Mouse (Mus musculus) large intestine, adult 2 months (tissue): Measurements from ENCODE around the gene Dpp4. TPM values are rescaled to one million over a fixed set of nuclear protein-coding genes. Genes with fewer than 3 reads are reported as not detected.

Source experiments
- DNase-seq: peaks from one replicate; pipeline ENCODE4 v3.0.0-alpha.2; 2012; ENCODE audit warnings: low read depth, low spot score
- WGBS: fragments of 180-500 bp; shearing (Covaris S2); methylation state at CpG from one replicate; pipeline ENCODE4 v1.1.7; 2018; 5-methylcytosine and 5-hydroxymethylcytosine counted together
- polyA plus RNA-seq: library from polyadenylated mRNA; depleted of rRNA; stranded (reverse); fragments of >200 nt; gene quantifications from 2 replicates; pipeline ENCODE4 v1.2.3, GENCODE M21; 2012

Dpp4 gene
- polyA plus RNA-seq, 1 experiment = 77.3 TPM

DNA sequence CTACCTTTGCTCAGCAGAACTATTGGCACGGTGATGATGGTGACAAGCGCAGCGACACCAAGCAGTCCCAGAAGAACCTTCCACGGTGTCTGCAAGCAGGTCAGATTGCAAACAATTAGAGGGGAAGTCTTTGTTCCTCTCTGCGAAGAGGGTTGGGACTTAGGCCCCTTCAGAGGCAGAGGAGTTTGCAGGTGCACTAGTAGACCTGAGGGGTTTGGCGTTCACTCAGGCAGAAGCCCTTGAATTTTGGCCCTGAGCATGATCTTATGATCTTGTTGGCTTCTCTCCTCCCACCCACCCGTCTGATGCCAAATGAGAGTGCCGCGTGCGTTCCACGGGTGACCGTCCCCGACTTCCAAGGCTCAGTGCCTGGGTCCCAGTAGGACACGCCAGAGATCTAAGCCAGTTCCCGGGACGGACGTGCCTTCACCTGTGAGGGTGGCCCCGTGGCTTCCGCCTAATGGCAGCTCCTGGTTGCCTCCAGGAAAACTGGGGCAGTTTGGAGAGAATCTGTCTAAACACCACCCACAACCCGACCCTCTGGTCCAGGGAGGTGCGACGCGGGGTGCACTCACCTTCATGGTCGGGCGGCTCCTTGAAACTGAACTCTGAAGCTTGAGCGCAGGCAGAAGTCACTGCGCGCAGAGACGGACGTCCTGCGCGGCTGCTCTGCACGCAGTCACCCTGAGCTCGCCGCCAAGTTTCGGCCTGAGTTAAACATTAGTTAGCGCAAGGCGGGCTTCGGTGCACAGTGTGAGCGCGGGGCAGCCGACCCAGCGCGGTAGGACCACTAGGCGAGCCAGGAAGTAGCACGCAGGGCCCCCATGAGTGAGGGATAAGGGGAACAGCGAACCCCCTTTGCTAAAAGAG is 585 bp downstream of the Dpp4 start:
- 3% methylated on average over 47 of the region's 47 CpGs for WGBS
- DNase-seq = no peak

- WGBS = 15% methylated on average over 4 of the region's 4 CpGs
- no peak for DNase-seq
Observed at GRCm38 (mm10) chr2:62408701-62409201, 3.3 kb downstream of the Dpp4 start.

DNA sequence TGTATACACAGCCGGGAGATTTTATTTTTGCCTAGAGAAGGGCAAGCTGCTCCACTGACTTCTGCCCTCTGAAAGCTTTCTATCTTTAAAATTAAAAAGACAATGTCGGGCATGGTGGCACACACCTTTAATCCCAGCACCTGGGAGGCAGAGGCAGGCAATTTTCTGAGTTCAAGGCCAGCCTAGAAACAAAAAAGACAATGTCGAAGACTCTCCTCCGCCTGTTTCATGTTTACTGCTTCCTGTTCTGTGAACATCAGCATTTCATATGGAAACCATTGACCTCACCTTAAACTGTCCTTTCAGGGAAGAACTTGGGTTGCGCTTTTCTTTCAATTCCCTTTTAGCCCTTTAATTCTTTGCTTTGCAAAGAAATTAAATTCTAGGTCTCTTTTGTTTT is 3.8 kb downstream of the Dpp4 start:
- WGBS = 71% methylated on average over 5 of the region's 5 CpGs
- DNase-seq = no peak

GRCm38 (mm10) chr2:62403556-62404135 is 8.4 kb downstream of the Dpp4 start:
- no peak for DNase-seq
- 58% methylated on average over 5 of the region's 5 CpGs for WGBS

DNA sequence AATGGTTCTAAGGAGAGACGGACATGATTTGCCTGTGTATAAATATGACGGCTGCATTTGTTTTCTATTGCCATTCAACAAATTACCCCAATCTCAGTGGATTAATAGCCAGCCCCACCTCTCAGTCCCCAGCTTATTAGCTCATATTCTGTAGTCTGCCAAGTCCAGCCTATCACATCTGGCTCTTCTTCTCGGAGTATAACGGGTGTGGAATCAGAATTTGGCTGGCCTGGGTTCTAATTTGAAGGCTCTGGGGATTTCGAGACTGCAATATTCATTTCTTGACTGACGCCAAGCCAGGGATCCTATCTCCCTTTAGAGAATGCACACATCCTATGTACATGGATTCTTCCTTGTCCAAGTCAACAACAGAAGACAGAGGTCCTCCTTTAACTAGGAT is 11.0 kb downstream of the Dpp4 start:
- 75% methylated on average over 6 of the region's 6 CpGs for WGBS
- DNase-seq = no peak

DNA sequence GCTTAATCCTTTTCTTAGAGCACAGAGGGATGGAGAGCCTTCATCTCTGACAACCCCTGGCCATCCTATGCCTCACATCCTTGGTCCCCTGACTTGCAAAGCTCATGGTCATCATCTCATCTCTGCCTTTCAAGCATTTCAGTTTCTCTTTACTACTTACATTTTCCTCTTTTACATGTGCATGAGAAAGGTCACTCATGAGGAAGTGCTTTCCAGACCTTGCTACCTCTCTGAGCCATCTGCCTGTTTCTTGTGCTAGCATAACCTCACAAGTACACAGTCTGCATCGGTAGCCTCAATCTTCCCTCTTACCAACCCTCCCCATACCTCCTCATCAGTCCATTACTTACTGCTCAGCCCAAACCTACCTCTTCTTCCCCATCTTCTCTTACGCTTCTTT is 12.2 kb downstream of the Dpp4 start:
- 91% methylated on average over 2 of the region's 2 CpGs for WGBS

GRCm38 (mm10) chr2:62399361-62399760 is 12.7 kb downstream of the Dpp4 start:
- no peak for DNase-seq
- WGBS = 76% methylated on average over 8 of the region's 8 CpGs

More for the DNA sequence above, 12.2 kb downstream of the Dpp4 start:
- DNase-seq = no peak

GRCm38 (mm10) chr2:62398115-62398875 is 13.7 kb downstream of the Dpp4 start:
- no peak for DNase-seq
- WGBS = 85% methylated on average over 2 of the region's 2 CpGs

DNA sequence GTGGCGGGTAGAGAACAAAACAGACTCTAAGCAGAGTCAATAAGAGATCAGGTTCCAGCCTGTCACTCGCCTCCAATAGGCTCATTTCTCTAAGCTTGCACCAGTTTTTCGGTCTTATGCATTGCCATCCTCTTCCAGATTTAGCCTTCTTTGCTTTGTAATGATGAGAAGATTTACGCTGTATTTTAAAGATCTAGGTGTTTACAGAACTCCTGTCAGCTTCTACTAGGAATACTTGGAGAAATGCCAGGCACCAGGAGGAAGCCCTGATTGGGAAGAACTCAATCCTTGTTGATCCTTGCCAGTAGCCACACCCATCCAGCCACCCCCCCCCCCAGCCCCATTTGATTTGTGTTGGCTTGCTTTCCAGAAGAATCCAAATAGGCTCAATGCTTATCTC is 14.4 kb downstream of the Dpp4 start:
- no peak for DNase-seq
- 62% methylated on average over 4 of the region's 4 CpGs for WGBS

GRCm38 (mm10) chr2:62396799-62397198 is 15.2 kb downstream of the Dpp4 start:
- 24% methylated on average over 1 of the region's 1 CpGs for WGBS

DNA sequence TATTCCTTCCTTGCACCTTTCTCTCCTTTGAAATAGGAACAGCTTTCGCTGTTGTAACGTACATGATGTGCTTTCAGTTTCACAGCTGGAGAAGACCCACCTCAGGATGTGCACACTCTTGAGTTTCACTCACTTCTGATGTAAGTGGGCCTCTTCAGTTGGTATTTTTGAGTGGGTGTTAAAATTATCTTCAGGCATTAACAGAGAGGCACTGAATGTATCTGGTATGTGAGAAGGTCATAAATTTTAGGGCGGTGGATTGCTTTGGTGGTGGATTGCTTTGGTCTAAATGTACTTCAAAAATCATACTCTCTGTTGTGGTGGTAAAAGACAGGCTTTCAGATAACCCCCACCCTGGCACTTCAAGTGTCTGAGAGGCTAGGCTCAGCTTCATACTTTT is 17.2 kb downstream of the Dpp4 start:
- no peak for DNase-seq
- 74% methylated on average over 3 of the region's 3 CpGs for WGBS

More at GRCm38 (mm10) chr2:62396799-62397198, 15.2 kb downstream of the Dpp4 start:
- DNase-seq = no peak

- no peak for DNase-seq
- 69% methylated on average over 3 of the region's 3 CpGs for WGBS
Observed at GRCm38 (mm10) chr2:62392098-62392497, 19.9 kb downstream of the Dpp4 start.

DNA sequence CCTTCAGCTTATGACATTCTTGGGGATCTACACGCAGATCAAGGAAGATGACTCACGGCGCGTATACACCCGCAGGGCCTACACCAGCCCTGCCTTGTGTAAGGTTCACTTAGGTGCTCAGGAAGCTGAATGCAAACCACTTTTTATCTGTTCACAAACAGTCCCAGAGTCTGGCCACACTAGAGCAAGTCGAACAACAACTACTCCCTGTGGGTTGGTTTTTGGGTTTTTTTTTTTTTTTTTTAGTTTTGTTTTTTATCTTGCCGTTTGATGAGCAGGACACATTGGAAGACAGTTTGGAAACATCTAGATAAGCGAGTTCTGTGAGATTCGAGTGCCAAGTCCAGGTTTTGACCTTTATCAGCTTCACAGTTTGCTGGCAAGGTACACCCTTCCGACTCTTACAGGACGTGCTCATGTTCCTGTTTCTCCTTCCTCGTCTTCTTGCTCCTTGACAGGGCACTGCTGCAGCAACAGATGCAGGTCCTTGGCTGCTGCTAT is 21.0 kb downstream of the Dpp4 start:
- 29% methylated on average over 12 of the region's 12 CpGs for WGBS

GRCm38 (mm10) chr2:62390305-62390704 is 21.7 kb downstream of the Dpp4 start:
- WGBS = 36% methylated on average over 3 of the region's 3 CpGs
- no peak for DNase-seq

More for the DNA sequence above, 21.0 kb downstream of the Dpp4 start:
- DNase-seq = no peak

GRCm38 (mm10) chr2:62388841-62389240 is 23.2 kb downstream of the Dpp4 start:
- 88% methylated on average over 4 of the region's 4 CpGs for WGBS

DNA sequence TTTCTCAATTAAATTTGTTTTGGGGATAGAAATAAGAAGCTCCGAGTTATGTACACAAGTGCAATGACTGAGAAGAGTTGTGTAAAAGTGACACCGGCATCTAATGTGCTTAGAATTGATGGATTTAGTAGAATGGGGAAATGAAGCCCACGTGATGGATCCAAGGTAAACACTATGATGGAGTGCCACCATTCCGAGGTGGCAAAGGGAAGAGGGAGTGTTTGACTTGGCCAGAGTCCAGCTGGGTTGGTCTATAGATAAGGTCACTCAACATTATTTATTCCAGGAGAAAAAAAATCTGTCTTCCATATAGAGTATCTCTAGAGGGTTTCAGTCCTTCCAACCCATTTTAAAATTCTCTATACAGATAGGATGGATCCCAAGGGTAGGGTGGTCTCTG is 28.8 kb downstream of the Dpp4 start:
- peak; percentile 36 for DNase-seq
- 23% methylated on average over 4 of the region's 4 CpGs for WGBS

More at GRCm38 (mm10) chr2:62388841-62389240, 23.2 kb downstream of the Dpp4 start:
- DNase-seq = no peak

DNA sequence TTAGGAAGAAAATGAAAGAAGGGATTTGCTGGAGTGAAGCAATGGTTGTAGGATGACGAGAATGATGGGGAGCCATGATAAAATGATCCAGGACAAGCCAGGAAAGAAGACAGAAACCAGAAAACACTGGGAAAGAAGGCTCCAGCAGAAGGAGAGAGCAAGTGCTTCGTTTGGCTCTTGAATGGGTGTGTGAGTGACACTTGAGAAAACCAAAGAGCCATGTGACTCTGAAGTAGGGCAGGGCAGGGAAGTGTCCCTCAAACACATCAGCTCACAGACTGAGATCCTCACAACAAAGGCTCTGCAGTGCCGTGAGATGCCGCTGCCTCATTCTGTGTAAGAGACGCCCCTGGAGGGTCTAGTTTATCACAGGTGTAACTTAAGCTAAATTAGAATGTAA is 29.6 kb downstream of the Dpp4 start:
- DNase-seq = no peak
- 79% methylated on average over 5 of the region's 5 CpGs for WGBS

DNA sequence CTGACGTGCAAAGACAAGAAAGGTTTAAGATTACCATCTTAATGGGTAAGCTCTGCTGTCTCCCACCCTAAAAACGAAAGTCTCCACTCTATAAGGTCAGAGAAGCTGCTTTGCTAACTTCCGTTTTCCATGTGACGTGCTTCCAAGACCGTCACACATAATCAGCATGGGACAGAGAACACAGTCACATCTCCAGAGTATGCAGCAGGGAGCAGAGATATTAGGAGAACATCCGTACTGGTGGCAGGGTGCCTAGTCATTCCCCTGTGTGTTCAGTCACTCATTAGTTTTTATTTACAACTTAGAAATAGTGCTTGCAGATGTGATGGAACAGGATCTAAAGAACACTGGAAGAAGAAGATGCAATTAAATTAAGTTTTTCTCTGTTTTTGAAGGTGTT is 30.3 kb downstream of the Dpp4 start:
- 81% methylated on average over 6 of the region's 6 CpGs for WGBS
- DNase-seq = no peak

GRCm38 (mm10) chr2:62373692-62374091 is 38.3 kb downstream of the Dpp4 start:
- 80% methylated on average over 11 of the region's 11 CpGs for WGBS
- no peak for DNase-seq

- 55% methylated on average over 2 of the region's 2 CpGs for WGBS
Observed at GRCm38 (mm10) chr2:62370048-62370447, 42.0 kb downstream of the Dpp4 start.

More at GRCm38 (mm10) chr2:62370048-62370447, 42.0 kb downstream of the Dpp4 start:
- no peak for DNase-seq
